Mouse (Mus musculus) limb, embryonic 10.5 days (tissue): ENCODE results near the gene Fars2. TPM values are rescaled to one million over a fixed set of nuclear protein-coding genes. Genes with fewer than 3 reads are reported as not detected.
"Not testable (repeated sequence)": the region's sequence is repeated elsewhere in the genome, so short reads cannot be mapped to it uniquely, and the experiment has no call there.

Experiments used
- DNase-seq: peaks from one replicate; pipeline ENCODE4 v3.0.0-alpha.2; 2017; ENCODE audit warnings: low spot score
- H3K27ac ChIP-seq: fragments of 300-500 bp; sonication (generic); 2 replicates; pipeline ENCODE4 v1.5.1; 2016; ENCODE audit warnings: mild to moderate bottlenecking
- H3K27me3 ChIP-seq: fragments of 300-500 bp; sonication (generic); 2 replicates; pipeline ENCODE4 v1.6.1; 2016; ENCODE audit warnings: low read depth, mild to moderate bottlenecking; ENCODE audit not compliant: poor library complexity, severe bottlenecking
- H3K36me3 ChIP-seq: fragments of 300-500 bp; sonication (generic); 2 replicates; pipeline ENCODE4 v1.6.1; 2016; ENCODE audit warnings: mild to moderate bottlenecking, moderate library complexity
- H3K4me1 ChIP-seq: fragments of 300-500 bp; sonication (generic); 2 replicates; pipeline ENCODE4 v1.6.1; 2016
- H3K4me3 ChIP-seq: fragments of 300-500 bp; sonication (generic); 2 replicates; pipeline ENCODE4 v1.5.1; 2016; ENCODE audit warnings: mild to moderate bottlenecking, moderate library complexity
- H3K9me3 ChIP-seq: fragments of 300-500 bp; sonication (generic); replicated peaks from 2 replicates; pipeline ENCODE4 v1.6.1; 2016; ENCODE audit warnings: mild to moderate bottlenecking
- WGBS: fragments of 180-500 bp; shearing (Covaris S2); methylation state at CpG from one replicate; pipeline ENCODE4 v1.1.7; 2016; 5-methylcytosine and 5-hydroxymethylcytosine counted together
- polyA plus RNA-seq: library from polyadenylated mRNA; unstranded; fragments of >200 nt; fragmentation: Nextera tagmentation; extraction: Ambion mirVana; gene quantifications from 2 replicates; pipeline ENCODE4 v1.2.1, GENCODE M21; 2016

Gene Fars2
- polyA plus RNA-seq, 1 experiment from 2014 or later, result 24.3 TPM

GRCm38 (mm10) chr13:36324624-36325023, 207.4 kb downstream of the Fars2 start:
- WGBS, result 96% methylated on average over 2 of the region's 2 CpGs
- H3K27me3 ChIP-seq, result no peaks in the 10 kb centered on the region

GRCm38 (mm10) chr13:36326539-36326938, 209.3 kb downstream of the Fars2 start:
- 77% methylated on average over 3 of the region's 3 CpGs for WGBS
- DNase-seq, result no peak
- Histone ChIP-seq H3K27me3 (no peaks in the 10 kb centered on the region), H3K4me3 (no peak overlapping the region), H3K4me1 (no peaks in the 10 kb centered on the region), H3K27ac (no peak overlapping the region), H3K9me3 (no peaks in the 10 kb centered on the region), H3K36me3 (no peaks in the 10 kb centered on the region)

More at GRCm38 (mm10) chr13:36324624-36325023, 207.4 kb downstream of the Fars2 start:
- H3K36me3 ChIP-seq, result no peaks in the 10 kb centered on the region
- no peak overlapping the region for H3K27ac ChIP-seq
- H3K4me1 ChIP-seq, result no peaks in the 10 kb centered on the region
- no peak for DNase-seq
- no peak overlapping the region for H3K4me3 ChIP-seq
- H3K9me3 ChIP-seq, result no peaks in the 10 kb centered on the region

- DNase-seq, result no peak
- WGBS, result 71% methylated on average over 2 of the region's 2 CpGs
- Histone ChIP-seq H3K27me3 (no peaks in the 10 kb centered on the region), H3K27ac (no peak overlapping the region), H3K4me1 (no peaks in the 10 kb centered on the region), H3K36me3 (no peaks in the 10 kb centered on the region), H3K4me3 (no peak overlapping the region), H3K9me3 (no peaks in the 10 kb centered on the region)
These were observed 212.7 kb downstream of the Fars2 start for GRCm38 (mm10) chr13:36329871-36330270.

- no peaks in the 10 kb centered on the region for H3K36me3 ChIP-seq
- WGBS, result 88% methylated on average over 3 of the region's 3 CpGs
- no peak overlapping the region for H3K4me3 ChIP-seq
- no peak overlapping the region for H3K27ac ChIP-seq
- no peak for DNase-seq
- H3K4me1 ChIP-seq, result no peaks in the 10 kb centered on the region
- no peaks in the 10 kb centered on the region for H3K27me3 ChIP-seq
- H3K9me3 ChIP-seq, result no peaks in the 10 kb centered on the region
These were observed 213.3 kb downstream of the Fars2 start for GRCm38 (mm10) chr13:36330542-36330941.

GRCm38 (mm10) chr13:36334748-36335147, 217.5 kb downstream of the Fars2 start:
- no peak for DNase-seq
- H3K36me3 ChIP-seq, result no peaks in the 10 kb centered on the region
- H3K27ac ChIP-seq, result no peak overlapping the region
- H3K4me3 ChIP-seq, result no peak overlapping the region
- 80% methylated on average over 5 of the region's 5 CpGs for WGBS
- H3K27me3 ChIP-seq, result no peaks in the 10 kb centered on the region
- H3K9me3 ChIP-seq, result no peaks in the 10 kb centered on the region
- H3K4me1 ChIP-seq, result no peaks in the 10 kb centered on the region

- no peak overlapping the region for H3K4me3 ChIP-seq
- 80% methylated on average over 11 of the region's 11 CpGs for WGBS
- H3K36me3 ChIP-seq, result no peaks in the 10 kb centered on the region
- DNase-seq, result no peak
- H3K9me3 ChIP-seq, result no peaks in the 10 kb centered on the region
- no peaks in the 10 kb centered on the region for H3K27me3 ChIP-seq
- no peak overlapping the region for H3K27ac ChIP-seq
- H3K4me1 ChIP-seq, result no peaks in the 10 kb centered on the region
These were observed 234.3 kb downstream of the Fars2 start for GRCm38 (mm10) chr13:36351529-36351928.

- no peaks in the 10 kb centered on the region for H3K9me3 ChIP-seq
- H3K4me3 ChIP-seq, result no peak overlapping the region
- no peaks in the 10 kb centered on the region for H3K36me3 ChIP-seq
- no peaks in the 10 kb centered on the region for H3K4me1 ChIP-seq
- no peaks in the 10 kb centered on the region for H3K27me3 ChIP-seq
- WGBS, result 85% methylated on average over 4 of the region's 4 CpGs
- no peak overlapping the region for H3K27ac ChIP-seq
- no peak for DNase-seq
These were observed 240.3 kb downstream of the Fars2 start for GRCm38 (mm10) chr13:36357469-36357868.

- WGBS, result 96% methylated on average over 3 of the region's 3 CpGs
- Histone ChIP-seq H3K27me3 (no peaks in the 10 kb centered on the region), H3K36me3 (no peaks in the 10 kb centered on the region), H3K27ac (no peak overlapping the region), H3K4me3 (no peak overlapping the region), H3K9me3 (no peaks in the 10 kb centered on the region), H3K4me1 (no peaks in the 10 kb centered on the region)
- no peak for DNase-seq
These were observed 244.2 kb downstream of the Fars2 start for GRCm38 (mm10) chr13:36361419-36361818.

GRCm38 (mm10) chr13:36365719-36366118, 248.5 kb downstream of the Fars2 start:
- not testable (repeated sequence) for H3K27ac ChIP-seq, H3K36me3 ChIP-seq, H3K4me3 ChIP-seq, DNase-seq, H3K27me3 ChIP-seq, H3K9me3 ChIP-seq, H3K4me1 ChIP-seq
- WGBS, result 91% methylated on average over 5 of the region's 5 CpGs

GRCm38 (mm10) chr13:36366304-36366703, 249.1 kb downstream of the Fars2 start:
- Histone ChIP-seq H3K9me3 (no peaks in the 10 kb centered on the region), H3K36me3 (no peaks in the 10 kb centered on the region), H3K27ac (no peak overlapping the region), H3K27me3 (no peaks in the 10 kb centered on the region), H3K4me3 (no peak overlapping the region), H3K4me1 (no peaks in the 10 kb centered on the region)
- WGBS, result 93% methylated on average over 6 of the region's 6 CpGs
- DNase-seq, result no peak

GRCm38 (mm10) chr13:36367712-36368491, 250.7 kb downstream of the Fars2 start:
- Histone ChIP-seq H3K27me3 (no peaks in the 10 kb centered on the region), H3K36me3 (no peaks in the 10 kb centered on the region), H3K4me3 (no peak overlapping the region), H3K9me3 (no peaks in the 10 kb centered on the region), H3K27ac (no peak overlapping the region), H3K4me1 (no peaks in the 10 kb centered on the region)
- no peak for DNase-seq

- Histone ChIP-seq H3K9me3 (no peaks in the 10 kb centered on the region), H3K27ac (no peak overlapping the region), H3K36me3 (no peaks in the 10 kb centered on the region), H3K4me3 (no peak overlapping the region), H3K27me3 (no peaks in the 10 kb centered on the region), H3K4me1 (no peaks in the 10 kb centered on the region)
- WGBS, result 89% methylated on average over 3 of the region's 3 CpGs
- DNase-seq, result no peak
These were observed 251.6 kb downstream of the Fars2 start for GRCm38 (mm10) chr13:36368799-36369198.

GRCm38 (mm10) chr13:36369400-36369799, 252.2 kb downstream of the Fars2 start:
- H3K9me3 ChIP-seq, result no peaks in the 10 kb centered on the region
- H3K27me3 ChIP-seq, result no peaks in the 10 kb centered on the region
- H3K36me3 ChIP-seq, result no peaks in the 10 kb centered on the region
- no peaks in the 10 kb centered on the region for H3K4me1 ChIP-seq
- no peak overlapping the region for H3K27ac ChIP-seq
- DNase-seq, result no peak
- WGBS, result 90% methylated on average over 11 of the region's 11 CpGs
- H3K4me3 ChIP-seq, result no peak overlapping the region

GRCm38 (mm10) chr13:36383236-36383635, 266.0 kb downstream of the Fars2 start:
- no peaks in the 10 kb centered on the region for H3K27me3 ChIP-seq
- 83% methylated on average over 2 of the region's 2 CpGs for WGBS
- H3K9me3 ChIP-seq, result no peaks in the 10 kb centered on the region
- H3K27ac ChIP-seq, result no peak overlapping the region
- no peak overlapping the region for H3K4me3 ChIP-seq
- no peaks in the 10 kb centered on the region for H3K36me3 ChIP-seq
- H3K4me1 ChIP-seq, result no peaks in the 10 kb centered on the region
- no peak for DNase-seq
